Mouse (Mus musculus) monocyte, adult 5-6 weeks (primary cell): Measurements from ENCODE around the gene Fam131c. TPM values are rescaled to one million over a fixed set of nuclear protein-coding genes. Genes with fewer than 3 reads are reported as not detected.

Experiments used
- ATAC-seq: fragments of 153-309, 156-312 bp; replicated peaks from 2 replicates; pipeline ENCODE4 v1.8.0; 2017; ENCODE audit warnings: mild to moderate bottlenecking; ENCODE audit not compliant: low TSS enrichment, insufficient number of reproducible peaks, severe bottlenecking, poor library complexity, low FRiP score
- total RNA-seq: library from RNA; stranded (forward); fragments of 200-1000, 200-491, 200-594 nt; gene quantifications from 3 replicates; pipeline ENCODE4 v1.2.3, GENCODE M21; 2017

The Fam131c gene
- total RNA-seq, 1 experiment from 2014 or later = not detected

GRCm38 (mm10) chr4:141400171-141400570 is 32.2 kb downstream of the Fam131c start:
- ATAC-seq = no peak

- peak; percentile 89 for ATAC-seq
These were observed 36.7 kb downstream of the Fam131c start for GRCm38 (mm10) chr4:141404518-141405313.

- no peak for ATAC-seq
These were observed 37.2 kb downstream of the Fam131c start for GRCm38 (mm10) chr4:141405314-141405622.

GRCm38 (mm10) chr4:141406516-141407299 is 38.7 kb downstream of the Fam131c start:
- 0 out of 2 replicates have a peak, but pooled peaks have one; percentile 22 for ATAC-seq

- no peak for ATAC-seq
These were observed 40.6 kb downstream of the Fam131c start for GRCm38 (mm10) chr4:141408577-141408976.

GRCm38 (mm10) chr4:141411430-141411992 is 43.5 kb downstream of the Fam131c start:
- ATAC-seq = no peak

GRCm38 (mm10) chr4:141415924-141416323 is 47.9 kb downstream of the Fam131c start, which contains the start of gene Clcnkb:
TSS of gene Clcnkb (minus strand) at chr4:141416014.
- ATAC-seq = no peak

- peak; percentile 83 for ATAC-seq
These were observed 51.6 kb downstream of the Fam131c start for GRCm38 (mm10) chr4:141419398-141420191.

- ATAC-seq = no peak
These were observed 52.3 kb downstream of the Fam131c start, which contains the start of gene Hspb7 for GRCm38 (mm10) chr4:141420192-141420829. TSS of gene Hspb7 (plus strand) at chr4:141420779.

- no peak for ATAC-seq
These were observed 52.9 kb downstream of the Fam131c start for GRCm38 (mm10) chr4:141420886-141421285.

GRCm38 (mm10) chr4:141421423-141421822 is 53.4 kb downstream of the Fam131c start:
- ATAC-seq = no peak

GRCm38 (mm10) chr4:141422841-141423240 is 54.8 kb downstream of the Fam131c start:
- ATAC-seq = no peak

- ATAC-seq = no peak
These were observed 55.3 kb downstream of the Fam131c start for GRCm38 (mm10) chr4:141423288-141423687.

- ATAC-seq = no peak
These were observed 55.8 kb downstream of the Fam131c start for GRCm38 (mm10) chr4:141423691-141424431.

- 0 out of 2 replicates have a peak, but pooled peaks have one; percentile 25 for ATAC-seq
These were observed 57.8 kb downstream of the Fam131c start for GRCm38 (mm10) chr4:141425484-141426479.
